Mouse (Mus musculus): ENCODE data around the gene Mvd.

GRCm38 (mm10) chr8:122454409-122454808, 11.2 kb upstream of the Mvd start:
- TF ChIP-seq CTCF (IDR thresholded peaks at IDR 0.05; ENCODE audit: control insufficient read depth, insufficient read depth, low read length): no peak
- TF ChIP-seq POLR2A (IDR thresholded peaks at IDR 0.05; ENCODE audit: borderline replicate concordance, control insufficient read depth, low read depth, low read length): no peak

Data from bone marrow, adult 2 months (tissue).